Mouse (Mus musculus) inflammation-experienced regulatory T-cells, adult 16 weeks (primary cell): Measurements from ENCODE around the gene Igf1r. TPM values are rescaled to one million over a fixed set of nuclear protein-coding genes. Genes with fewer than 3 reads are reported as not detected.

ENCODE experiments used
- polyA plus RNA-seq: library from polyadenylated mRNA; unstranded; fragments of 100-300 nt; shearing (Covaris generic); gene quantifications from one replicate; pipeline ENCODE4 v1.2.1, GENCODE M21; 2017

Gene Igf1r
- 12.6 TPM for polyA plus RNA-seq

DNA sequence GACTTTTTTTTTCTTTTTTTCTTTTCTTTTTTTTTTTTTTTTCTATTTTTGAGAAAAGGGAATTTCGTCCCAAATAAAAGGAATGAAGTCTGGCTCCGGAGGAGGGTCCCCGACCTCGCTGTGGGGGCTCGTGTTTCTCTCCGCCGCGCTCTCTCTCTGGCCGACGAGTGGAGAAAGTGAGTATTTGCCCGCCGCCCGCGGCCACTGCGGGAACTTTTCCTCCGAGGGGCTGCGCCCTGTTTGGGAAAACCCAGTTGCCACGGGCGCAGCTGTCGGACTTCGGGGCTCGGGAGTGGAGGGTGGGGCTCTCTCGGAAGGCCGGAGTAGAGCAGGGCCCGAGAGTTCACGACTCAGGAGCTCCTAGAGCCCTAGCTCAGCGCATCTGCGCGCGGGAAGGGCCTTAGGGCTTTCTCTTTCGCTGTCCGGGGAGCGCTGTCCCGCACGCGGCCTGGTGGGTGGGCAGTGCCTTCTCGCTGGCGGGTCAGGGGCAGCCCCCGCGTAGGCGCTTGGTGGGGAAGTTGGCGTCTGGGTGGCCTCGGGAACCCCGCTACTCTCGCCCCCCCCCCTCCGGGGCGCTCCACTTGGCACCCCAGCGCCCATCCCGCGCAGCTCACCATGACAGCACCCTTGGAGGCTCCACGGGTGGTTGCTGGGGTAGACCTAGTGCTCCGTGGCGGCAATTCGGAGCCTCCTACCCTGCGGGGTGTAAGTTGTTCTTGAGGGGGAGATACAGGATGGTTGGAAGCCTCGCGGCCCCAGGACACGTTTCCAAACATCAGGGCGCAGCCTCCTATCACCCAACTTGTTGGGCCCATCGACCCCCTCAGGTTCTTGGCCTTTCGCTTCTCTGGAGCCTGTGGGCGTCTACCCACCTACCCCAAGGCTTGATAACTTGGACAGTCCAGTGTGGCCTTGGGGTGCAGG, at the start of gene Igf1r:
Gene Igf1r (plus strand): TSS at position 51 of the 924 bp plus-strand sequence.

DNA sequence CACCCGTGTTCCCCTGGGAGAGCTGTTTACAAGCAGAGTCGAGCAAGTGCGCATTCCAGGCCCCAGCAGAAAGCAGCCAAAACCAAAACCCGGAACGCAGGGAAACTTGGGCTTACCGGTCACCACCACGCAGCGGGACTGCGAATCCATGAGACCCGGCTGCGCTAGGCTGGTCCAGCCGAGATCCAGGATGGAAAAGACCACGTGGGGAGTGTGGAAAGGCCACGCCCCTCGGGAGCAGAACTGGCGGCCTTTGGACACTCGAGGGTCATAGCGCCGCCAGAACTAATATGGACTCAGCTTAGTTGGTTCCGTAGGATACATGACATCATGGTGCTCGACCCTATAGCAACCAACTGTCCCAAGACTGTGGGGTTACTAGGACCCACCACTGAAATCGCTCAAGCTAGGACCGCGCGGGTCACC, 311.4 kb downstream of the Igf1r start, which contains the start of gene Pgpep1l:
Gene Pgpep1l (minus strand): TSS at position 206 of the 426 bp plus-strand sequence.

GRCm38 (mm10) chr7:68273515-68273914, 320.9 kb downstream of the Igf1r start, which contains the start of gene Fam169b:
TSS of gene Fam169b (plus strand) at chr7:68273839.

Other genes starting within 250 kb of the Igf1r start
- not detected for gene Synm, start 193.1 kb upstream of the Igf1r start, polyA plus RNA-seq